Mouse (Mus musculus) kidney, adult 2 months (tissue): ENCODE measurements around the gene Nlrc5.

ENCODE experiments used
- CTCF ChIP-seq: fragments of 200-500 bp; conservative IDR thresholded peaks from 2 replicates; pipeline ENCODE4 v1.5.1; 2011; ENCODE audit warnings: low read depth, mild to moderate bottlenecking, control low read depth, low read length, moderate library complexity, mixed read lengths; ENCODE audit not compliant: insufficient read depth, insufficient read length
- POLR2A ChIP-seq: fragments of 200-500 bp; IDR thresholded peaks from one replicate; pipeline ENCODE4 v1.6.1; 2011; ENCODE audit warnings: low read depth, low read length, control low read depth

DNA sequence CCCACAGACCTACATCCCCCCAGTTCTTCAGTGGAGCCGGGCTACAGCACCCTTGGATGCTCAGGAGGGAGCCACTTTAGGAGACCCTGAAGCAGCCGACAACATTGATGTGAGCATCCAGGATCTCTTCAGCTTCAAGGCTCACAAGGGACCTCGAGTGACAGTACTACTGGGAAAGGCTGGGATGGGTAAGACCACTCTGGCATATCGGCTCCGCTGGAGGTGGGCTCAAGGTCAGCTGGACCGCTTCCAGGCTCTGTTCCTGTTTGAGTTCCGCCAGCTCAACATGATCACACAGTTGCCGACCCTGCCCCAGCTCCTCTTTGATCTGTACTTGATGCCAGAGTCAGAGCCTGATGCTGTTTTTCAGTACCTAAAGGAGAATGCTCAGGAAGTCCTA is 41.6 kb downstream of the Nlrc5 start:
- TF ChIP-seq POLR2A (no peak), CTCF (no peak)
